Mouse (Mus musculus) testis, adult 2 months (tissue): ENCODE data around the gene Plxna4. TPM values are rescaled to one million over a fixed set of nuclear protein-coding genes. Genes with fewer than 3 reads are reported as not detected.

Source experiments
- H3K27ac ChIP-seq: fragments of 200-500 bp; 2 replicates; pipeline ENCODE4 v1.5.1; 2012; ENCODE audit warnings: low read depth, low read length; ENCODE audit not compliant: control insufficient read depth, insufficient read depth
- H3K27me3 ChIP-seq: fragments of 200-500 bp; 2 replicates; pipeline ENCODE4 v1.6.1; 2012; ENCODE audit warnings: mild to moderate bottlenecking, low read length, moderate library complexity; ENCODE audit not compliant: control insufficient read depth, insufficient read depth
- H3K36me3 ChIP-seq: fragments of 200-500 bp; 2 replicates; pipeline ENCODE4 v1.6.1; 2012; ENCODE audit warnings: mild to moderate bottlenecking, low read length; ENCODE audit not compliant: control insufficient read depth, insufficient read depth
- H3K4me1 ChIP-seq: fragments of 200-500 bp; 2 replicates; pipeline ENCODE4 v1.6.1; 2012; ENCODE audit warnings: low read length; ENCODE audit not compliant: control insufficient read depth, insufficient read depth
- H3K4me3 ChIP-seq: fragments of 200-500 bp; 2 replicates; pipeline ENCODE4 v1.5.1; 2012; ENCODE audit warnings: low read depth, mild to moderate bottlenecking, low read length, moderate library complexity, mixed read lengths; ENCODE audit not compliant: control insufficient read depth
- CTCF ChIP-seq: fragments of 200-500 bp; IDR thresholded peaks from 2 replicates; pipeline ENCODE4 v1.5.1; 2012; ENCODE audit warnings: low read depth, mild to moderate bottlenecking, inconsistent platforms, low read length, moderate library complexity; ENCODE audit not compliant: control insufficient read depth, insufficient read depth, insufficient replicate concordance
- POLR2A ChIP-seq: fragments of 200-500 bp; IDR thresholded peaks from 2 replicates; pipeline ENCODE4 v1.6.1; 2012; ENCODE audit warnings: low read depth, mild to moderate bottlenecking, inconsistent platforms, low read length, moderate library complexity; ENCODE audit not compliant: control insufficient read depth
- polyA plus RNA-seq: library from polyadenylated mRNA; depleted of rRNA; stranded (reverse); fragments of >200 nt; gene quantifications from 2 replicates; pipeline ENCODE4 v1.2.3, GENCODE M21; 2012

The Plxna4 gene
- polyA plus RNA-seq, 1 experiment = 0.62 TPM

DNA sequence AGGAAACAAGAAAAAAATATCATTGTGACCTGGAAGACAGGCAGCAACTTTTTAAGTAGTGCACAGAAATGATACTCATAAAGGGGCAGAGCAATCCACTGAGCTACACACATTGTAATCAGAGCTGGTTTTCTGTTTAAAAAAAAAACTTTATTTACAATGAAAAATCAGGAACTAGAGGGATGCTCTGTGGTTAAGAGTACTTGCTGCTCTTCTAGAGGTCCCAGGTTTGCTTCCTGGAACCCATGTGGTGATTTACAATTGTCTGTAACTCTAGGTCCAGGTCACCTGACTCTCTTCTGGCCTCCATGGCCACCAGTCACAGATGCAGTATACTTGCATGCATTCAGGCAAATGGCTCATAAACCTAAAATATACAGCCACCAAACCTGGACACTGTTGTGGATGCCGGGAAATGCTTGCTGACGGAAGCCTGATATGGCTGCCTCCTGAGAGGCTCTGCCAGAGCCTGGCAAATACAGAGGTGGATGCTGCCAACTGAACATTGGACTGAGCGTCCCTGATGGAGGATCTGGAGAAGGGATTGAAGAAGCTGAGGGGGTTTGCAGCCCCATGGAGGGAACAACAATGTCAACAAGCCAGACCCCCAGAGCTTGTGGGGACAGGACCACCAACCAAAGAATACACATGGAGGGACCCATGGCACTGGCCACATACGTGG is 465.3 kb downstream of the Plxna4 start:
- Histone ChIP-seq H3K27me3 (no peaks in the 10 kb centered on the region), H3K36me3 (no peaks in the 10 kb centered on the region), H3K4me1 (no peaks in the 10 kb centered on the region), H3K27ac (no peak overlapping the region), H3K4me3 (no peak overlapping the region)
- TF ChIP-seq CTCF = no peak
- no peak for TF ChIP-seq POLR2A

DNA sequence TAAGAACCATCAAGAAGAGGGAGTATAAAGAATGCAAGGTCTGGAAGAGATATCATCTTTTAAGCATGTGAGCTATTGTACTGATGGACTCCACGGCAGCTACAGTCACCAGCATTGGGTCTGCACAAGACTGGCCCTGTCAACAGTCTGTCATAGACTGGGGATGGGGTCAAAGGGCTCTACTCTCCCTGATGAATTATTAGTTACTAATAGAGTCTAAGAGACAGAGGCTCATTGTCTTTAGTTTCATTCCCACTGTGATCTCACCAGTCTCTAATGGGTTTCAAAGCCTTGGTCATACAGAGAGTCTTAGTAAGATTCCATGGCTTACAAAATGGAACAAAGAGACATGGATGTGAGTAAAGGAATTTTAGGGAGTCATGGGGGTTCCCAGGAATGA is 467.1 kb downstream of the Plxna4 start:
- Histone ChIP-seq H3K4me1 (no peaks in the 10 kb centered on the region), H3K27me3 (no peaks in the 10 kb centered on the region), H3K4me3 (no peak overlapping the region), H3K27ac (no peak overlapping the region), H3K36me3 (no peaks in the 10 kb centered on the region)
- TF ChIP-seq CTCF = no peak
- no peak for TF ChIP-seq POLR2A

DNA sequence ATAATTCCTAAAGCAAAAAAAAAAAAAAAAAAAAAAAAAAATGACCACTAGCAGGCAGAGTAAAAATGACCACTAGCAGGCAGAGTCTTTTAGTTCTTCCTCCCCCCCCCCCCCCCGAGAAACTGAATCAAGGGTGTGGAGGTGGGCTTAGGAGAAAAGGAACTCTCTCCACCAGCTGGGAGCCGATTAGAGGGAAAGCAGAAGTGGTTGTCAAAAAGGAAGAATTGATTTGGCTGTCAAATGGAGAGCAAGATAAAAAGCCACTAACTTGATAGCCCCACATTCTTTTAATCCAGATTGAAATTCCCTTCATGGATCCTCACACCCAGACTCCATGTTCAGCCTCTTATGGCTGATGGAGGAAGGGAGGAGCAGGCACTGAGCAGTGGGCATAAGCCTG is 478.8 kb downstream of the Plxna4 start:
- no peak overlapping the region for H3K27ac ChIP-seq
- no peaks in the 10 kb centered on the region for H3K27me3 ChIP-seq
- no peaks in the 10 kb centered on the region for H3K36me3 ChIP-seq
- TF ChIP-seq POLR2A (no peak), CTCF (no peak)
- no peaks in the 10 kb centered on the region for H3K4me1 ChIP-seq
- H3K4me3 ChIP-seq = no peak overlapping the region

- no peak overlapping the region for H3K4me3 ChIP-seq
- TF ChIP-seq POLR2A (no peak), CTCF (no peak)
- no peaks in the 10 kb centered on the region for H3K27me3 ChIP-seq
- H3K36me3 ChIP-seq = no peaks in the 10 kb centered on the region
- no peak overlapping the region for H3K27ac ChIP-seq
- no peaks in the 10 kb centered on the region for H3K4me1 ChIP-seq
These were observed 482.3 kb downstream of the Plxna4 start for GRCm38 (mm10) chr6:32105547-32106275.
